ENCODE assay signal across 25 mouse cellular contexts in the genomic region with DNA sequence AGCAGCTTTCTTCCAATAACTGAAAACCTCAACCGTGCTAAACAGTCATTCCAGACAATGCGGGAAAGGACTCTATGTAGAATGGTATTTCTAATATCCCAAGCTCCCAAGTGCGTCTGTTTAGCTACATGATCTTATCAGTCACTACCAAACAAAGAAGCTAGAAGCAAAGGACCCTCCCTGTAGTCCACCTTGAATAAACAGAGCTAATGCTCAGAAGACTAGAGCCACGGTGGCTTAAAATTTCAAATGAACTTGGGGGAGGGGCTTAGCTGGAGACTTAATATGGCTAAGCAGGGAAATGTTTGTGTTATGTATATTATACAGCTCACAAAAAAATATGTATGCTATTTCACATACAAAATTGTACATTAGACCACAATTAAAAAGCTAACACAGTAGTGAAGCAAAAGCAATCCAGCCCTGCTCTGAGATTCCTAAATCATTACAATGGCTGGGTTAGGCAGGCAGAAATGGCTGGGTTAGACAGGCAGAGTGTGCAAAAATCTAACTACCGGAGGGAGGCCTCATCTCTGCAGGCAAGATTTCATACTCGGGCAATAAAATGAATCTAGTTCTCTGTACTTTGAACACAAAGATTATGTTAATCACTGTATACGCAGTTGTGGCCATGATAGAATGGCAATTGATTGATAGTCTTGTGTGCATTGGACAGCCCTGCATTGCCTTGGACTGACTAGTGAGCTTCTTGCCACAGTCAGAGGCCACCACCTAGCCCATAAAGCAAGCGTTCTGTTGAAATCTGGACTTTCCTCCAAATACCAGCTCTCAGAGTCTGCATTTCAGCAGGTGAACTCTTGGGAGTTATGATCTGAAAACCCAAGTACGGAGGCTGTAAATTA. TPM values are rescaled to one million over a fixed set of nuclear protein-coding genes. Genes with fewer than 3 reads are reported as not detected.
DNase-seq lines count a peak whose midpoint lies in the region; ATAC-seq and TF ChIP-seq lines count a peak whose summit lies in the region.
"Had no signal": no experiment of that assay in that cellular context is flagged by ENCODE, and none has a peak within 500 bp of the region (broad histone marks: within the 10 kb centered on the region; RNA-seq: fewer than 3 reads in every experiment).

No protein-coding gene starts in this region.

- 66% methylated on average over 9 of the region's 9 CpGs for WGBS in hindbrain, postnatal 0 days
- 66% methylated on average over 9 of the region's 9 CpGs for WGBS in hindbrain, embryonic 16.5 days
- whole genome bisulfite sequencing in intestine, embryonic 14.5 days, result 56% methylated on average over 9 of the region's 9 CpGs
- WGBS in intestine, postnatal 0 days, result 32% methylated on average over 9 of the region's 9 CpGs
- 51% methylated on average over 9 of the region's 9 CpGs for WGBS in stomach, embryonic 15.5 days

- no peaks in the 10 kb centered on the region for H3K27me3 ChIP-seq in hindbrain, postnatal 0 days (ENCODE audit: insufficient read depth, low read length)
- no peaks in the 10 kb centered on the region for H3K27me3 ChIP-seq in hindbrain, embryonic 16.5 days (replicated peaks; ENCODE audit: control insufficient read depth, insufficient read depth, low read length)
- H3K27me3 ChIP-seq in intestine, embryonic 14.5 days (replicated peaks; ENCODE audit: control insufficient read depth, insufficient read depth, low read length), result no peaks in the 10 kb centered on the region
- H3K27me3 ChIP-seq in intestine, postnatal 0 days (replicated peaks; ENCODE audit: control insufficient read depth, insufficient read depth, low read length), result no peaks in the 10 kb centered on the region
- H3K27me3 ChIP-seq in stomach, embryonic 15.5 days (replicated peaks), result no peaks in the 10 kb centered on the region
- H3K27me3 ChIP-seq: limb, embryonic 12.5 days; liver, embryonic 15.5 days; lung, embryonic 15.5 days had no signal

- no peak for TF ChIP-seq CTCF in hindbrain, postnatal 0 days (IDR thresholded peaks at IDR 0.05; ENCODE audit: low read depth)
- peak; percentile 32 for TF ChIP-seq CTCF in intestine, postnatal 0 days (IDR thresholded peaks at IDR 0.05; ENCODE audit: low read depth)

- no peaks in the 10 kb centered on the region for H3K9me3 ChIP-seq in hindbrain, postnatal 0 days (ENCODE audit: low read length)
- peaks cover 3% of the 10 kb centered on the region; the same call in 1 of the 2 replicates for H3K9me3 ChIP-seq in hindbrain, embryonic 16.5 days (ENCODE audit: control insufficient read depth, low read length)
- H3K9me3 ChIP-seq in intestine, embryonic 14.5 days (ENCODE audit: control insufficient read depth, low read length), result no peaks in the 10 kb centered on the region
- H3K9me3 ChIP-seq in intestine, postnatal 0 days (ENCODE audit: control insufficient read depth), result no peaks in the 10 kb centered on the region
- H3K9me3 ChIP-seq in stomach, embryonic 15.5 days, result no peaks in the 10 kb centered on the region
- H3K9me3 ChIP-seq: limb, embryonic 12.5 days; liver, embryonic 15.5 days; lung, embryonic 15.5 days had no signal

- H3K27ac ChIP-seq in hindbrain, postnatal 0 days, result no peak overlapping the region
- no peak overlapping the region for H3K27ac ChIP-seq in hindbrain, embryonic 16.5 days (ENCODE audit: low read depth, low read length)
- peak overlapping the region; percentile 59; the same call in 1 of the 2 replicates for H3K27ac ChIP-seq in intestine, embryonic 14.5 days (ENCODE audit: low read depth)
- H3K27ac ChIP-seq in intestine, postnatal 0 days (ENCODE audit: low read depth, low read length), result peak overlapping the region; percentile 81
- H3K27ac ChIP-seq in stomach, embryonic 15.5 days, result peak overlapping the region; percentile 44; the same call in 1 of the 2 replicates
- H3K27ac ChIP-seq: gastrocnemius, adult 2 months; limb, embryonic 12.5 days; liver, embryonic 15.5 days; lung, embryonic 15.5 days had no signal

- peak; percentile 7 for DNase-seq in hindbrain, postnatal 0 days (ENCODE audit: low spot score)
- DNase-seq in intestine, embryonic 14.5 days (ENCODE audit: low spot score), result no peak
- no peak for DNase-seq in left cerebral cortex, postnatal 10 days (ENCODE audit: extremely low spot score in 1 of 2, low spot score in 2 of 2)
- DNase-seq in layer of hippocampus, adult 9-10 months (ENCODE audit: low spot score), result no peak
- DNase-seq: adrenal gland, postnatal 14 days; cerebellum, adult 11-12 months; cerebellum, adult 9-11 months; gastrocnemius, adult 2 months; gastrocnemius, postnatal 36 days; heart, adult 18-20 months; heart, postnatal 36 days; kidney, adult 2 months; kidney, postnatal 36 days; layer of hippocampus, adult 9-11 months; thymus, postnatal 4 days had no signal

- H3K9ac ChIP-seq in hindbrain, postnatal 0 days (replicated peaks; ENCODE audit: low read length), result no peak overlapping the region
- no peak overlapping the region for H3K9ac ChIP-seq in hindbrain, embryonic 16.5 days (ENCODE audit: low read depth, low read length)
- no peak overlapping the region for H3K9ac ChIP-seq in intestine, embryonic 14.5 days (ENCODE audit: low read length)
- no peak overlapping the region for H3K9ac ChIP-seq in intestine, postnatal 0 days (ENCODE audit: low read depth, low read length)
- H3K9ac ChIP-seq in stomach, embryonic 15.5 days, result no peak overlapping the region
- H3K9ac ChIP-seq: limb, embryonic 12.5 days; liver, embryonic 15.5 days; lung, embryonic 15.5 days had no signal

- H3K36me3 ChIP-seq in hindbrain, postnatal 0 days (ENCODE audit: insufficient read depth, low read length), result no peaks in the 10 kb centered on the region
- H3K36me3 ChIP-seq in hindbrain, embryonic 16.5 days (ENCODE audit: control insufficient read depth, insufficient read depth, low read length), result no peaks in the 10 kb centered on the region
- H3K36me3 ChIP-seq in intestine, embryonic 14.5 days (ENCODE audit: control insufficient read depth, insufficient read depth, low read length), result no peaks in the 10 kb centered on the region
- H3K36me3 ChIP-seq in intestine, postnatal 0 days (ENCODE audit: control insufficient read depth, insufficient read depth), result no peaks in the 10 kb centered on the region
- H3K36me3 ChIP-seq in stomach, embryonic 15.5 days, result no peaks in the 10 kb centered on the region
- H3K36me3 ChIP-seq: limb, embryonic 12.5 days; liver, embryonic 15.5 days; lung, embryonic 15.5 days had no signal

- ATAC-seq in hindbrain, postnatal 0 days, result no peak
- ATAC-seq in hindbrain, embryonic 16.5 days, result no peak
- peak; percentile 86 for ATAC-seq in intestine, embryonic 14.5 days (replicated peaks; ENCODE audit: low FRiP score, low TSS enrichment, low read depth)
- peak; percentile 99 for ATAC-seq in intestine, postnatal 0 days
- 0 out of 2 replicates have a peak, but pooled peaks have one; percentile 58 for ATAC-seq in stomach, embryonic 15.5 days (ENCODE audit: insufficient read depth, low FRiP score, low read depth)
- ATAC-seq: forebrain, embryonic 16.5 days had no signal

- H3K4me2 ChIP-seq in hindbrain, postnatal 0 days (ENCODE audit: low read depth, low read length), result no peak overlapping the region
- H3K4me2 ChIP-seq in hindbrain, embryonic 16.5 days (ENCODE audit: low read length), result no peak overlapping the region
- H3K4me2 ChIP-seq in intestine, embryonic 14.5 days (ENCODE audit: low read length), result no peak overlapping the region; the same call in 1 of the 2 replicates
- H3K4me2 ChIP-seq in intestine, postnatal 0 days (replicated peaks; ENCODE audit: low read depth), result peak overlapping the region; percentile 7; the same call in 1 of the 2 replicates
- no peak overlapping the region for H3K4me2 ChIP-seq in stomach, embryonic 15.5 days
- H3K4me2 ChIP-seq: heart, embryonic 11.5 days; limb, embryonic 12.5 days; liver, embryonic 15.5 days; lung, embryonic 15.5 days; midbrain, embryonic 11.5 days had no signal

- intact Hi-C loops in left cerebral cortex, postnatal 10 days (cut with DNase I), result no loop called here

- H3K4me1 ChIP-seq in hindbrain, postnatal 0 days (ENCODE audit: insufficient read depth, low read length), result no peaks in the 10 kb centered on the region
- no peaks in the 10 kb centered on the region for H3K4me1 ChIP-seq in hindbrain, embryonic 16.5 days (ENCODE audit: control insufficient read depth, insufficient read depth, low read depth, low read length)
- no peaks in the 10 kb centered on the region; the same call in 1 of the 2 replicates for H3K4me1 ChIP-seq in intestine, embryonic 14.5 days (replicated peaks; ENCODE audit: control insufficient read depth, insufficient read depth, low read length)
- peaks cover 6% of the 10 kb centered on the region; the same call in 1 of the 2 replicates for H3K4me1 ChIP-seq in intestine, postnatal 0 days (replicated peaks; ENCODE audit: control insufficient read depth, insufficient read depth, low read length)
- H3K4me1 ChIP-seq in stomach, embryonic 15.5 days, result 0 out of 2 replicates have a peak, but pooled peaks cover 5% of the 10 kb centered on the region
- H3K4me1 ChIP-seq: limb, embryonic 12.5 days; liver, embryonic 15.5 days; lung, embryonic 15.5 days had no signal

- H3K4me3 ChIP-seq in hindbrain, postnatal 0 days (ENCODE audit: low read length), result no peak overlapping the region
- H3K4me3 ChIP-seq in hindbrain, embryonic 16.5 days (ENCODE audit: low read length), result no peak overlapping the region
- H3K4me3 ChIP-seq in intestine, embryonic 14.5 days (ENCODE audit: low read depth, low read length), result no peak overlapping the region
- no peak overlapping the region for H3K4me3 ChIP-seq in intestine, postnatal 0 days (ENCODE audit: low read depth, low read length)
- H3K4me3 ChIP-seq in stomach, embryonic 15.5 days (replicated peaks), result no peak overlapping the region
- H3K4me3 ChIP-seq: erythroblast, embryonic 14.5 days; gastrocnemius, adult 2 months; limb, embryonic 12.5 days; liver, embryonic 15.5 days; lung, embryonic 15.5 days had no signal

RNA-seq across cellular contexts. Expression of a gene that starts 13.4 kb away (rescaled TPM):
- total RNA-seq in hindbrain, postnatal 0 days (2014; rRNA removed), result 105 and 110 TPM in 2 replicates
- 103 and 107 TPM in 2 replicates for polyA plus RNA-seq in hindbrain, postnatal 0 days (2015; fragmentation: Nextera tagmentation; extraction: Ambion mirVana)
- 114 and 115 TPM in 2 replicates for polyA plus RNA-seq in hindbrain, embryonic 16.5 days (2015; fragmentation: Nextera tagmentation; extraction: Ambion mirVana)
- 103 and 110 TPM in 2 replicates for polyA plus RNA-seq in intestine, embryonic 14.5 days (2014; fragmentation: Nextera tagmentation; extraction: Ambion mirVana)
- polyA plus RNA-seq in intestine, postnatal 0 days (2015; fragmentation: Nextera tagmentation; extraction: Ambion mirVana), result 174 and 213 TPM in 2 replicates
- polyA plus RNA-seq in stomach, embryonic 15.5 days (2015; fragmentation: Nextera tagmentation; extraction: Ambion mirVana), result 57.2 and 71.0 TPM in 2 replicates
- total RNA-seq in left cerebral cortex, postnatal 10 days (2021), result 100 to 1,000 TPM; 157 to 165 TPM

Comparison
In these comparisons a context has a peak if more than half of its experiments do, and no peak if none do; other contexts are left out.
1. ATAC-seq: peak in intestine, embryonic 14.5 days (single experiment), intestine, postnatal 0 days (single experiment) and stomach, embryonic 15.5 days (single experiment); none in hindbrain, postnatal 0 days (single experiment) and hindbrain, embryonic 16.5 days (single experiment).
2. H3K27ac ChIP-seq: peak in intestine, embryonic 14.5 days (single experiment), intestine, postnatal 0 days (single experiment) and stomach, embryonic 15.5 days (single experiment); none in hindbrain, postnatal 0 days (single experiment) and hindbrain, embryonic 16.5 days (single experiment).